Mouse (Mus musculus): Measurements from ENCODE around the gene Cpsf4l. TPM values are rescaled to one million over a fixed set of nuclear protein-coding genes. Genes with fewer than 3 reads are reported as not detected.

Gene Cpsf4l
- polyA plus RNA-seq, 1 experiment from 2014 or later, result 0.18 TPM

DNA sequence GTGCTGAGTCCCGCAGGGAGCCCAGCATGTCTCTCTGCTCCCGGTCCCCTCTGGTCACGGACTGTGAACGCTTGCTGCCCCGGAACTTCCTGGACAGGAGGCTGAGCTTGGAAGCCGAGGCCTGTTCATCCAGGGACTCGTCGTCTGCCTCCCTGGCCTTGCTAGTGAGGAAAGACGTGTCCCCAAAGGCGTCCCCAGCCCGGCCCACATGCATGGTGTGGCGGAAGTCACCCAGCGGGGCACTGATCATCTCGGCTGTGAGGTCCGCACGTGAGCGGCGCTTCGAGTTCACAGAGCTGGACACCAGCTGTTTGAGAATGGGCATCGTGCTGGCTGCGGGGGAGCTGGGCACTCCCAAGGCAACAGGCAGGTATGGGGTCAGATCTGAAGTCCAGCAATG, 19.4 kb upstream of the Cpsf4l start:
- WGBS (ENCODE audit: insufficient replicate concordance), result 90% methylated on average over 21 of the region's 21 CpGs

DNA sequence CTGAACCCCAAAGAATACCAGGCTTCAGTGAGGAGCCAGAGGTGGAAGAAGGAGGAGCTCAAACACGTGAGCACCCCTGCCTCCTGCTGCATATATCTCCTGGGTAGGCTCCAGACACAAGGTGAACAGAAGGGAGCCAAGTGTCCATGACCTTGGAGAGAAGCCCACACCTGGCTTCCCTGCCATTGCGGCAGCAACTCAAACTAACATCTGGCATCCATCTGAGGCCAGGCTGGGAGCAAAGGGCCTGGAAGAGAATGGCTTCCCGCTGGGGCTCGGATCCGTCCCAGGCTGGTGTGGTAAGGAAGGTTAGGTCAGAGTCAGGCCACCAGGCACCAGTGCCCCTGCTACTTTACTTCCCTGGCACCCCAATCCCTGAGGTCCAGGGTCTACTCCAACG, 18.2 kb upstream of the Cpsf4l start:
- peaks cover 14% of the 10 kb centered on the region for H3K4me1 ChIP-seq (ENCODE audit: control insufficient read depth, low read depth, low read length)
- no peak for ATAC-seq (ENCODE audit: low read depth)
- no peak overlapping the region for H3K27ac ChIP-seq (ENCODE audit: low read length)
- H3K9me3 ChIP-seq (replicated peaks; ENCODE audit: control insufficient read depth, low read length), result no peaks in the 10 kb centered on the region
- WGBS (ENCODE audit: insufficient replicate concordance), result 78% methylated on average over 6 of the region's 6 CpGs
- H3K9ac ChIP-seq (ENCODE audit: low read depth, low read length), result no peak overlapping the region
- H3K4me2 ChIP-seq (ENCODE audit: low read depth, low read length), result no peak overlapping the region
- H3K36me3 ChIP-seq (ENCODE audit: control insufficient read depth, insufficient read depth), result peaks cover 32% of the 10 kb centered on the region
- H3K27me3 ChIP-seq (ENCODE audit: control insufficient read depth, insufficient read depth, low read depth, low read length), result no peaks in the 10 kb centered on the region
- no peak overlapping the region for H3K4me3 ChIP-seq (ENCODE audit: low read depth, low read length)

More for the DNA sequence above, 19.4 kb upstream of the Cpsf4l start:
- no peaks in the 10 kb centered on the region for H3K27me3 ChIP-seq (ENCODE audit: control insufficient read depth, insufficient read depth, low read depth, low read length)
- no peaks in the 10 kb centered on the region for H3K9me3 ChIP-seq (replicated peaks; ENCODE audit: control insufficient read depth, low read length)
- ATAC-seq (ENCODE audit: low read depth), result no peak
- no peak overlapping the region for H3K4me3 ChIP-seq (ENCODE audit: low read depth, low read length)
- no peak overlapping the region for H3K27ac ChIP-seq (ENCODE audit: low read length)
- H3K9ac ChIP-seq (ENCODE audit: low read depth, low read length), result no peak overlapping the region
- peaks cover 26% of the 10 kb centered on the region for H3K4me1 ChIP-seq (ENCODE audit: control insufficient read depth, low read depth, low read length)
- no peak overlapping the region for H3K4me2 ChIP-seq (ENCODE audit: low read depth, low read length)
- H3K36me3 ChIP-seq (ENCODE audit: control insufficient read depth, insufficient read depth), result peaks cover 32% of the 10 kb centered on the region

DNA sequence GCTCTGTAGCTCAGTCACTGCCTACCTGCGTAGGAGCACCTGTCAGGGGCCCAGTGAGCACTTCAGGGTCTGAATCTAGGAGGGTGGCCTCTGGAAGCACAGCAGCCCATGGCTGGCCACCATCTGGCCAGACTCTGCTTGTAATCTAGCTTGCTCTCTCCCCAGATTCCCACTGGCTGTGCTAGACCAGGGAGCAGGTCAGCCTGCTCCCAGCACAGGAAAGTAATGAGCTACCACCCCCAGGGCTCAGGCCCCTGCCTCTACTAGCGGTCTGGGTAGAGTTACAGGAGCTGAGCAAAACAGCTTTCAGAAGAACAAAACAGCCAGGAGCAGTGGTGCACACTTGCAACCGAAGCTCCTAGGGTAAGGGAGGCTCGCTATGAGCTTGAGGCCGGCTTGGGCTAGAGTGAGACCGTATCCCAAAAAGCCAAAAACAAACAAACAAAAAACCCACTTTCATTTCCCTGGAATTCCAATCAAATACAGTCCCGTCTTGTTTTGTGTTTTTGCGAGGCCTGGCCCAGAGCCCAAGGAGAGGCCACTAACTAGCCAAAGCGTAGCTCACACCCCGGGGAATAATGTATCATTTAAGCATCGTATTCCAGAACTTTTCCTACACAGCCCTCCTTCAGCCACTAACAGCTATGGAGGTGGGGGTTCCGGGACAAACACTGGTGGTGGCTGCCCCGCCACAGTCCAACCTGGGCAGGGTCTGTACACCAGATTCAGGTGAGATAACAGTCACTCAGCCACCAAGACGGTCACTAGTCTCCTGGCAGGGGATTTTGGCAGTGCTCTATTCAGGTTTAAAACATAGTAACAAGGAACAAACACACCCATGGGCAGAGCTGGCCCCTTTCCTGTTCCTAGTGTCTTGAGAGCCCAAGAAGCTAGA, 17.4 kb upstream of the Cpsf4l start:
- H3K9ac ChIP-seq (ENCODE audit: low read depth, low read length), result no peak overlapping the region
- no peaks in the 10 kb centered on the region for H3K9me3 ChIP-seq (replicated peaks; ENCODE audit: control insufficient read depth, low read length)
- H3K4me1 ChIP-seq (ENCODE audit: control insufficient read depth, low read depth, low read length), result peaks cover 7% of the 10 kb centered on the region
- H3K4me3 ChIP-seq (ENCODE audit: low read depth, low read length), result no peak overlapping the region
- peaks cover 32% of the 10 kb centered on the region for H3K36me3 ChIP-seq (ENCODE audit: control insufficient read depth, insufficient read depth)
- 88% methylated on average over 14 of the region's 14 CpGs for WGBS (ENCODE audit: insufficient replicate concordance)
- no peaks in the 10 kb centered on the region for H3K27me3 ChIP-seq (ENCODE audit: control insufficient read depth, insufficient read depth, low read depth, low read length)
- H3K27ac ChIP-seq (ENCODE audit: low read length), result no peak overlapping the region
- no peak overlapping the region for H3K4me2 ChIP-seq (ENCODE audit: low read depth, low read length)
- no peak for ATAC-seq (ENCODE audit: low read depth)

DNA sequence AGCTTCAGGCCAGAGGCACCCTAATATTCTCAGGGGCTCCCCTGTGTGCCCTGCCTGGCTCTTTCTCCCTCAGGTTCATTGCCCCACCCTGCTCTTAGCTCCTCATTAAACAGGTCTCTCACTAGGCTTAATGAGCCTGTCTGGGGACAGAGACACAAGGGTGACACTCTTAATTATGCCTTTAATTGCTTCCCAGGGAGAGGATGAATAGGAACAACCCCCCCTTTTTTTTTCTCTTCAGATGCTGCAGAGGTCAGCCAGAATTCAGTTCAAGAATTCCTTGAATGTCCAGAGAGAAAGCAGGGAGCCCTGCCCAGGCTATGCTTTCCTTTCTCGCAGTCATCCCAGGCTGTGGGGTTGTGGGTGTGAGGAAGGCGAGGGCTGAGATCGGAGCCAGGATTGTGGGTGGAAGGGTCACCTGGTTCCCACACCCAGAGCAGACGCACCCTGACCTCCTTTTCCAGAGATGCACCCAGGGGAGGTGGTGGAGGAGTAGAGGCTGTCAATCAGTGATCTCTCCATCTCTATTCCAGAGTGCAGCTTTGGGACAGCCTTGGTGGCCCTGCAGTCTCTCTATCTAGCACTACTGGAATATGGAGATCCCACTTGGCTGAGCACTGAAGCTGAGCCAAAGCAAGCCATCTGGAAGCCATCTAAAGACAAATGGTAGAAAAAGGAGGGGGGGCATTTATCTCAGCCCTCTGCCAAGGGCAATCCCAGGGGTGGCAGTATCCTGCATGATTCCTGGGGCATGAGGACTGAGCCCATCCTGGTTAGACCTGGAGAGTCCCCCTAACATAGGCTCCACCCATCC, 15.6 kb upstream of the Cpsf4l start:
- ATAC-seq (ENCODE audit: low read depth), result no peak
- Histone ChIP-seq H3K27me3 (ENCODE audit: control insufficient read depth, insufficient read depth, low read depth, low read length) (no peaks in the 10 kb centered on the region), H3K9me3 (replicated peaks; ENCODE audit: control insufficient read depth, low read length) (no peaks in the 10 kb centered on the region), H3K4me1 (ENCODE audit: control insufficient read depth, low read depth, low read length) (no peaks in the 10 kb centered on the region; the same call in 1 of the 2 replicates), H3K4me2 (ENCODE audit: low read depth, low read length) (no peak overlapping the region), H3K27ac (ENCODE audit: low read length) (no peak overlapping the region), H3K36me3 (ENCODE audit: control insufficient read depth, insufficient read depth) (peaks cover 32% of the 10 kb centered on the region), H3K4me3 (ENCODE audit: low read depth, low read length) (no peak overlapping the region), H3K9ac (ENCODE audit: low read depth, low read length) (no peak overlapping the region)
- 77% methylated on average over 4 of the region's 4 CpGs for WGBS (ENCODE audit: insufficient replicate concordance)

- ATAC-seq (ENCODE audit: low read depth), result peak; percentile 47; the same call in 1 of the 2 replicates
- H3K9ac ChIP-seq (ENCODE audit: low read depth, low read length), result no peak overlapping the region
- 58% methylated on average over 14 of the region's 14 CpGs for WGBS (ENCODE audit: insufficient replicate concordance)
- H3K4me2 ChIP-seq (ENCODE audit: low read depth, low read length), result peak overlapping the region; percentile 7; the same call in 1 of the 2 replicates
- H3K27me3 ChIP-seq (ENCODE audit: control insufficient read depth, insufficient read depth, low read depth, low read length), result no peaks in the 10 kb centered on the region
- no peaks in the 10 kb centered on the region; the same call in 1 of the 2 replicates for H3K4me1 ChIP-seq (ENCODE audit: control insufficient read depth, low read depth, low read length)
- H3K9me3 ChIP-seq (replicated peaks; ENCODE audit: control insufficient read depth, low read length), result no peaks in the 10 kb centered on the region
- H3K27ac ChIP-seq (ENCODE audit: low read length), result no peak overlapping the region
- peaks cover 13% of the 10 kb centered on the region for H3K36me3 ChIP-seq (ENCODE audit: control insufficient read depth, insufficient read depth)
- no peak overlapping the region for H3K4me3 ChIP-seq (ENCODE audit: low read depth, low read length)
Observed at GRCm38 (mm10) chr11:113722405-113723090, 12.7 kb upstream of the Cpsf4l start.

DNA sequence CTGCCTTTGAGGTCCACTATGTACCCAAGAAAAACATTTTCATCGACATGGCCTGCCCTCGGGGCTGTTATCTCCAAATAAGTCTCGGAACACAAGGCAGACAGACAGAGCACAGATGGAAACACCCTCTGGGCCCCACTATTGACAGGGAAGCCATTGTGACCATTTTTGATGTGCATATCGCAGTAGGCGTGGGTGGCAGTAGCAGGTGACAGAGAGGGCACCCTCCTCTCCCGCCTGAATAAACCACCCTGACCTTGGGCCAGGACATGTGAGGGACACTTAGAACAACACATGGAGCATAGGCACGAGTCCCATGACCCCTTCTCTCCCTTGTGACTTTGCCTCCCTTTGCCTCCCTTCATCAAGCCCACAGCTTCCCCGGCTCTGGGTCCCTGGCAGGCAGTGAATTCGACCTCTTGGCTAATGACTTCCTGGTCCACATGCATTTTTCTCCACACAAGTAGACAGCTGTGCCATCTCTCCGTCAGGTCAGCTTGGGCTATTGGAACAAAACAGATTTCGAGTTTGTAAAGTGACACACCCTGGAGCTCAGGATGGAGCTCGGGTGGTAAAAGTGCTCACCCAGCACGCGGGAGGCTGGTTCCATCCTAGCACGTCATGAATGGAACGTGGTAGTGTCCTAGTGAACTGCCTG, 8.1 kb upstream of the Cpsf4l start:
- Histone ChIP-seq H3K4me2 (ENCODE audit: low read depth, low read length) (no peak overlapping the region), H3K36me3 (ENCODE audit: control insufficient read depth, insufficient read depth) (no peaks in the 10 kb centered on the region), H3K27me3 (ENCODE audit: control insufficient read depth, insufficient read depth, low read depth, low read length) (no peaks in the 10 kb centered on the region), H3K9ac (ENCODE audit: low read depth, low read length) (no peak overlapping the region), H3K4me1 (ENCODE audit: control insufficient read depth, low read depth, low read length) (no peaks in the 10 kb centered on the region; the same call in 1 of the 2 replicates), H3K27ac (ENCODE audit: low read length) (no peak overlapping the region), H3K9me3 (replicated peaks; ENCODE audit: control insufficient read depth, low read length) (no peaks in the 10 kb centered on the region), H3K4me3 (ENCODE audit: low read depth, low read length) (no peak overlapping the region)
- WGBS (ENCODE audit: insufficient replicate concordance), result 54% methylated on average over 16 of the region's 16 CpGs
- no peak for ATAC-seq (ENCODE audit: low read depth)

DNA sequence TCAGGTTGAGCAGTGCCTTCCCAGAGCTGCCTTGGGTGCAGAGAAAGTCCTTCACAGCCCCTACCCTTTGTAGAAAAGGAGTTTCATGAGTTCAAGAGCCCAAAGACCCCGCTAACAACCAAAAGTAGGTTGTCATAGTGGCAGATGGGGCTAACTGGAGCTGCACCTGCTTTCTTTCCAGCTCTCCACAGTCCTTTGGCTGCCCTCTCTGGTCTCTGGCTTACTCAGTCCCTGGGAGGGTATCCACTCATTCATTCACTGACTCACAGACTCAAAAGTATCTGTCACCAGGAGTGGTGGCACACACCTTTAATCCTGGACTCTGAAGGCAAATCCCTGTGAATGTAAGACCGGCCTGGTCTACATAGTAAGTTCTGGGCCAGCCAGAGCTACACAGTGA, 6.3 kb upstream of the Cpsf4l start:
- H3K36me3 ChIP-seq (ENCODE audit: control insufficient read depth, insufficient read depth), result no peaks in the 10 kb centered on the region
- H3K4me3 ChIP-seq (ENCODE audit: low read depth, low read length), result no peak overlapping the region
- H3K9ac ChIP-seq (ENCODE audit: low read depth, low read length), result no peak overlapping the region
- H3K27me3 ChIP-seq (ENCODE audit: control insufficient read depth, insufficient read depth, low read depth, low read length), result no peaks in the 10 kb centered on the region
- ATAC-seq (ENCODE audit: low read depth), result no peak
- no peak overlapping the region for H3K27ac ChIP-seq (ENCODE audit: low read length)
- no peak overlapping the region for H3K4me2 ChIP-seq (ENCODE audit: low read depth, low read length)
- no peaks in the 10 kb centered on the region for H3K4me1 ChIP-seq (ENCODE audit: control insufficient read depth, low read depth, low read length)
- 73% methylated on average over 2 of the region's 2 CpGs for WGBS (ENCODE audit: insufficient replicate concordance)
- H3K9me3 ChIP-seq (replicated peaks; ENCODE audit: control insufficient read depth, low read length), result no peaks in the 10 kb centered on the region

DNA sequence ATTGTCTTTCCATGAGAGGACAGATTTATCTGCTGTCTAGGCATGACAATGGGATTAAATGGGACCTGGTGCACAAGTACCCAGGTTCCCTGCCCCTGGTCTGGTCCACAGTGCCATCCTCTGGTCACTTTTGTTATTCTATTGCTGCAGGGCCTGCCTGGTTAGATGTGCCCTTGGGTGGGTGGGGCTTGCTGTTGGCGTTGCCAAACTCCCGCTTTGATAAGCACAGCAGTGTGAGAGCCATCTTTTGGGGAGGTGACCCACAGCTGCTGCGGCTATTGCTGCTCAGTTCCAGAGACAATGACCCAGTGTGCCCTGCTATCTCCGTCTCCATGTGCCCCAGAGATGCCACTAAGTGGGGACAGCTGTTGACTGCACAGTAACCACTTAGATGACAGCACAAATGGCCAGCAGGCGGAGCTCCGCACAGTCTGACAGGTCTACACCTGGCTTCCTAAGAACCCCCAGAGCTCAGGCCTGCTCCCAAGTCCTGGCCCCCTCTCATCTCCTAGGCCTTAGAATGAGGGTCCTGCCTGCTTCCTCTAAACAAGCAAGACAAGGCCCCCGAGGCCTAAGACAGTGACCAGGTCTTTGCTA, 5.4 kb upstream of the Cpsf4l start:
- H3K9ac ChIP-seq (ENCODE audit: low read depth, low read length), result no peak overlapping the region
- 48% methylated on average over 7 of the region's 7 CpGs for WGBS (ENCODE audit: insufficient replicate concordance)
- H3K4me1 ChIP-seq (ENCODE audit: control insufficient read depth, low read depth, low read length), result no peaks in the 10 kb centered on the region
- peak; percentile 30; the same call in 1 of the 2 replicates for ATAC-seq (ENCODE audit: low read depth)
- no peaks in the 10 kb centered on the region for H3K9me3 ChIP-seq (replicated peaks; ENCODE audit: control insufficient read depth, low read length)
- no peak overlapping the region for H3K27ac ChIP-seq (ENCODE audit: low read length)
- no peak overlapping the region for H3K4me2 ChIP-seq (ENCODE audit: low read depth, low read length)
- H3K27me3 ChIP-seq (ENCODE audit: control insufficient read depth, insufficient read depth, low read depth, low read length), result peaks cover 3% of the 10 kb centered on the region
- no peak overlapping the region for H3K4me3 ChIP-seq (ENCODE audit: low read depth, low read length)
- no peaks in the 10 kb centered on the region for H3K36me3 ChIP-seq (ENCODE audit: control insufficient read depth, insufficient read depth)

All from liver, embryonic 16.5 days (tissue).